Mouse (Mus musculus): Measurements from ENCODE around the gene Psme3.

- TF ChIP-seq CHD2 (IDR thresholded peaks at IDR 0.05; ENCODE audit: low read depth, low read length) (no peak), ZC3H11A (IDR thresholded peaks at IDR 0.05; ENCODE audit: borderline replicate concordance, low read depth, low read length) (no peak)
These were observed 19.7 kb downstream of the Psme3 start for GRCm38 (mm10) chr11:101335685-101336084.
